Mouse (Mus musculus) limb, embryonic 12.5 days (tissue): ENCODE data around the gene Lrrc10b. TPM values are rescaled to one million over a fixed set of nuclear protein-coding genes. Genes with fewer than 3 reads are reported as not detected.

Source experiments
- polyA plus RNA-seq: library from polyadenylated mRNA; unstranded; fragments of >200 nt; fragmentation: Nextera tagmentation; extraction: Ambion mirVana; gene quantifications from 2 replicates; pipeline ENCODE4 v1.2.1, GENCODE M21; 2016

The Lrrc10b gene
- polyA plus RNA-seq, 1 experiment from 2014 or later, result 0.10 TPM

Other genes with a start within 250 kb of the Lrrc10b start
- 2.6 and 2.7 TPM in 2 replicates for gene Myrf, start 216.7 kb downstream of the Lrrc10b start, polyA plus RNA-seq
- 1.8 and 2.4 TPM in 2 replicates for gene Dagla, start 152.6 kb downstream of the Lrrc10b start, polyA plus RNA-seq
- 0.33 and 0.84 TPM in 2 replicates for gene Syt7, start 68.4 kb downstream of the Lrrc10b start, polyA plus RNA-seq
- not detected in 2 replicates for gene Ppp1r32, start 25.5 kb upstream of the Lrrc10b start, polyA plus RNA-seq
- gene Cpsf7, start 67.8 kb upstream of the Lrrc10b start, polyA plus RNA-seq, result 49.1 and 54.9 TPM in 2 replicates
- 59.3 and 60.7 TPM in 2 replicates for gene Sdhaf2, start 68.7 kb upstream of the Lrrc10b start, polyA plus RNA-seq
- 63.1 and 69.0 TPM in 2 replicates for gene Tmem216, start 98.8 kb upstream of the Lrrc10b start, polyA plus RNA-seq
- 17.0 and 18.0 TPM in 2 replicates for gene Cyb561a3, start 119.7 kb upstream of the Lrrc10b start, polyA plus RNA-seq
- 38.9 and 43.3 TPM in 2 replicates for gene Tmem138, start 119.9 kb upstream of the Lrrc10b start, polyA plus RNA-seq
- 467 and 486 TPM in 2 replicates for gene Ddb1, start 147.9 kb upstream of the Lrrc10b start, polyA plus RNA-seq
- gene Tkfc, start 148.2 kb upstream of the Lrrc10b start, polyA plus RNA-seq, result 17.4 and 18.2 TPM in 2 replicates
- gene Vwce, start 176.7 kb upstream of the Lrrc10b start, polyA plus RNA-seq, result 2.9 and 3.5 TPM in 2 replicates
- gene Pga5, start 220.6 kb upstream of the Lrrc10b start, polyA plus RNA-seq, result not detected in 2 replicates
- 27.6 and 33.4 TPM in 2 replicates for gene Vps37c, start 231.3 kb upstream of the Lrrc10b start, polyA plus RNA-seq